Comparison of ENCODE assay signal across 10 mouse cellular contexts in genomic region chr1:36903376-36904083, GRCm38 (mm10). TPM values are rescaled to one million over a fixed set of nuclear protein-coding genes. Genes with fewer than 3 reads are reported as not detected.
DNase-seq lines count a peak whose midpoint lies in the region; ATAC-seq and TF ChIP-seq lines count a peak whose summit lies in the region.
"Had no signal": no experiment of that assay in that cellular context is flagged by ENCODE, and none has a peak within 500 bp of the region (broad histone marks: within the 10 kb centered on the region; RNA-seq: fewer than 3 reads in every experiment).

No protein-coding gene starts in this region.

- no peaks in the 10 kb centered on the region for H3K9me3 ChIP-seq in midbrain, embryonic 15.5 days
- H3K9me3 ChIP-seq in midbrain, embryonic 14.5 days (ENCODE audit: control insufficient read depth, low read length) = no peaks in the 10 kb centered on the region
- no peaks in the 10 kb centered on the region for H3K9me3 ChIP-seq in hindbrain, postnatal 0 days (ENCODE audit: low read length)
- H3K9me3 ChIP-seq: liver, embryonic 12.5 days had no signal

- H3K27ac ChIP-seq in midbrain, embryonic 15.5 days = no peak overlapping the region
- no peak overlapping the region for H3K27ac ChIP-seq in midbrain, embryonic 14.5 days (replicated peaks; ENCODE audit: low read depth, low read length)
- H3K27ac ChIP-seq in hindbrain, postnatal 0 days = no peak overlapping the region

- 92% methylated on average over 15 of the region's 15 CpGs for WGBS in midbrain, embryonic 15.5 days
- WGBS in midbrain, embryonic 14.5 days = 94% methylated on average over 15 of the region's 15 CpGs
- WGBS in hindbrain, postnatal 0 days = 91% methylated on average over 15 of the region's 15 CpGs

- no peaks in the 10 kb centered on the region for H3K36me3 ChIP-seq in midbrain, embryonic 15.5 days (replicated peaks)
- no peaks in the 10 kb centered on the region for H3K36me3 ChIP-seq in midbrain, embryonic 14.5 days (ENCODE audit: control insufficient read depth, insufficient read depth, low read length)
- H3K36me3 ChIP-seq in hindbrain, postnatal 0 days (ENCODE audit: insufficient read depth, low read length) = no peaks in the 10 kb centered on the region

- H3K4me1 ChIP-seq in midbrain, embryonic 15.5 days = peaks cover 6% of the 10 kb centered on the region; the same call in 1 of the 2 replicates
- no peaks in the 10 kb centered on the region for H3K4me1 ChIP-seq in midbrain, embryonic 14.5 days (ENCODE audit: control insufficient read depth, insufficient read depth, low read length)
- H3K4me1 ChIP-seq in hindbrain, postnatal 0 days (ENCODE audit: insufficient read depth, low read length) = no peaks in the 10 kb centered on the region

- H3K4me2 ChIP-seq in midbrain, embryonic 15.5 days = no peak overlapping the region
- H3K4me2 ChIP-seq in midbrain, embryonic 14.5 days (ENCODE audit: low read length) = no peak overlapping the region
- H3K4me2 ChIP-seq in hindbrain, postnatal 0 days (ENCODE audit: low read depth, low read length) = no peak overlapping the region
- H3K4me2 ChIP-seq: liver, embryonic 12.5 days had no signal

- ATAC-seq in frontal cortex, adult (ENCODE audit: low TSS enrichment) = peak; percentile 57; the same call in 1 of the 2 replicates
- 0 out of 2 replicates have a peak, but pooled peaks have one; percentile 46 for ATAC-seq in midbrain, embryonic 15.5 days (replicated peaks)
- ATAC-seq in midbrain, embryonic 14.5 days (ENCODE audit: low FRiP score, low TSS enrichment) = no peak
- ATAC-seq in megakaryocyte-erythroid progenitor cell, adult 5-6 weeks (replicated peaks; ENCODE audit: low FRiP score, low TSS enrichment, poor library complexity, severe bottlenecking) = peak; percentile 49; the same call in 1 of the 2 replicates
- no peak for ATAC-seq in hindbrain, postnatal 0 days
- ATAC-seq: liver, embryonic 12.5 days had no signal

- no peak overlapping the region for H3K9ac ChIP-seq in midbrain, embryonic 15.5 days
- no peak overlapping the region for H3K9ac ChIP-seq in midbrain, embryonic 14.5 days (replicated peaks; ENCODE audit: low read length)
- H3K9ac ChIP-seq in hindbrain, postnatal 0 days (replicated peaks; ENCODE audit: low read length) = no peak overlapping the region
- H3K9ac ChIP-seq: liver, embryonic 12.5 days had no signal

- no peak for TF ChIP-seq CTCF in hindbrain, postnatal 0 days (IDR thresholded peaks at IDR 0.05; ENCODE audit: low read depth)

- no peak overlapping the region for H3K4me3 ChIP-seq in midbrain, embryonic 15.5 days
- H3K4me3 ChIP-seq in midbrain, embryonic 14.5 days (replicated peaks; ENCODE audit: low read depth, low read length) = no peak overlapping the region
- no peak overlapping the region for H3K4me3 ChIP-seq in hindbrain, postnatal 0 days (ENCODE audit: low read length)
- H3K4me3 ChIP-seq: liver, embryonic 12.5 days had no signal

- DNase-seq in frontal cortex, postnatal 10 days (ENCODE audit: low spot score in 2 of 2) = no peak
- DNase-seq in midbrain, embryonic 14.5 days = no peak
- DNase-seq in adrenal gland, postnatal 36 days = peak; percentile 64 to 71
- DNase-seq in kidney, adult 8-10 months = no peak
- DNase-seq in hindbrain, postnatal 0 days (ENCODE audit: low spot score) = no peak
- DNase-seq: gastrocnemius, postnatal 36 days had no signal

- no peaks in the 10 kb centered on the region for H3K27me3 ChIP-seq in midbrain, embryonic 15.5 days (replicated peaks)
- H3K27me3 ChIP-seq in midbrain, embryonic 14.5 days (ENCODE audit: control insufficient read depth, insufficient read depth, low read length) = no peaks in the 10 kb centered on the region
- H3K27me3 ChIP-seq in hindbrain, postnatal 0 days (ENCODE audit: insufficient read depth, low read length) = no peaks in the 10 kb centered on the region
- H3K27me3 ChIP-seq: liver, embryonic 12.5 days had no signal

RNA-seq across cellular contexts. Expression of gene Tmem131, which starts 39.9 kb away (rescaled TPM):
- polyA plus RNA-seq in midbrain, embryonic 15.5 days (2015; fragmentation: Nextera tagmentation; extraction: Ambion mirVana) = 13.1 and 14.8 TPM in 2 replicates
- 19.5 and 23.1 TPM in 2 replicates for polyA plus RNA-seq in midbrain, embryonic 14.5 days (2014; fragmentation: Nextera tagmentation; extraction: Ambion mirVana)
- total RNA-seq in adrenal gland, postnatal 36 days (2021) = 10 to 100 TPM; 40.1 to 46.7 TPM
- total RNA-seq in megakaryocyte-erythroid progenitor cell, adult 5-6 weeks (2014; fragmentation: Nextera tagmentation) = 53.5 and 60.2 TPM in 2 replicates
- 18.3 and 31.5 TPM in 2 replicates for total RNA-seq in megakaryocyte-erythroid progenitor cell, adult 5-6 weeks (2017)
- total RNA-seq in hindbrain, postnatal 0 days (2014; rRNA removed) = 21.5 and 22.9 TPM in 2 replicates
- polyA plus RNA-seq in hindbrain, postnatal 0 days (2015; fragmentation: Nextera tagmentation; extraction: Ambion mirVana) = 8.0 and 8.9 TPM in 2 replicates

Comparison
In these comparisons a context has a peak if more than half of its experiments do, and no peak if none do; other contexts are left out.
1. ATAC-seq: peak in frontal cortex, adult (single experiment), midbrain, embryonic 15.5 days (single experiment) and megakaryocyte-erythroid progenitor cell, adult 5-6 weeks (single experiment); none in midbrain, embryonic 14.5 days (single experiment) and hindbrain, postnatal 0 days (single experiment).
2. DNase-seq: peak in adrenal gland, postnatal 36 days (2 of 2); none in frontal cortex, postnatal 10 days (0 of 2), midbrain, embryonic 14.5 days (single experiment), kidney, adult 8-10 months (0 of 2) and hindbrain, postnatal 0 days (single experiment).